Mouse (Mus musculus): ENCODE measurements around the gene Cdk11b. TPM values are rescaled to one million over a fixed set of nuclear protein-coding genes. Genes with fewer than 3 reads are reported as not detected.

Cdk11b gene
- polyA plus RNA-seq, 1 experiment from 2014 or later = 57.2 TPM

DNA sequence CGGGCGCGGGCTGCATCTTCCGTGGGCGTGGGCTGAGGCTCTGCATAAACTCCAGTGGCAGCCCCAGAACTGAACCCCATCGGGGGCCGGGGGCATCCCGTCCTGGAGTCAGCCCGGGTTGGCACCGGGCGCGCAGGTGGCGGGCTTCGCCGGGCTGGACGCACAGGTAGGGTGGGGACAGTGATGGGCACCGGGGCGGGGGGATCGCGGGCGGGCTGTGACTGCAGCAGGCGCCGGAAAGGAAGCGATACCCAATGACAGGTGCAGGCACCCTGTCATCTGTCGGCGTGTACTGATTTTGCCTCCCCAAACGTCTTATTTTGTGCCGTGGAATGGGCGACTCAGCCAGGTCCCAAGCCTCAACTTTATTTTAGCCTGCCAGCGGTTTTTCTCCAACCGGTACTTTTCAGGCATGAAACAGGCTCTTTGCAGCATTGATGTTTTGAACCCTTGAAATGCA lies 22.6 kb upstream of the Cdk11b start:
- WGBS = under 1% methylated on average over 23 of the region's 31 CpGs
- Histone ChIP-seq H3K4me1 (ENCODE audit: control insufficient read depth, insufficient read depth, low read length) (peaks cover 14% of the 10 kb centered on the region), H3K4me3 (ENCODE audit: low read depth, low read length) (peak overlapping the region; percentile 98), H3K27ac (ENCODE audit: low read length) (peak overlapping the region; percentile 100), H3K27me3 (ENCODE audit: control insufficient read depth, insufficient read depth, low read depth, low read length) (no peaks in the 10 kb centered on the region), H3K9me3 (replicated peaks; ENCODE audit: control insufficient read depth, low read length, poor library complexity, severe bottlenecking) (no peaks in the 10 kb centered on the region), H3K36me3 (ENCODE audit: control insufficient read depth, insufficient read depth, low read length) (no peaks in the 10 kb centered on the region; the same call in 1 of the 2 replicates), H3K4me2 (ENCODE audit: low read length) (peak overlapping the region; percentile 90), H3K9ac (ENCODE audit: low read depth, low read length) (peak overlapping the region; percentile 99)
- ATAC-seq = no peak

DNA sequence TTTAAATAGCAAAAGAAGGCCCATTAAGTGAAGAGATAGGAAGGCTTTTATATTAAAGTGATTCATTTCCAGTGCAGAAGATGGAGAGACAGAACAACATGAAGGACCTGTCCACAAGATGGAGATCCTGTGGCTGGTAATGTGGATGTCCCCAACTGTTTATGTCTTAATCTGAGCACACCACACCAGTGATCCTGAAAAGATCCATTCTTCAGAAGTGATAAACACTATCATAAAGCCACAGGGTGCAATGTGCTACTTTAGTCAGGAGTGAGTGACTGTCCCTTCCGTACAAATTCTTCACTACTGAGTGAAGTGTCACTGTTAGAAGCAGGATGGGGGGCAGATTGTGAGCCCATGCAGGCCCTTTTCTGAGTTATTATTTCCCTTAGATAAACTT lies 21.9 kb upstream of the Cdk11b start:
- WGBS = 100% methylated on average over 1 of the region's 1 CpGs
- peak overlapping the region; percentile 98 for H3K4me3 ChIP-seq (ENCODE audit: low read depth, low read length)
- H3K27me3 ChIP-seq (ENCODE audit: control insufficient read depth, insufficient read depth, low read depth, low read length) = no peaks in the 10 kb centered on the region
- no peak for ATAC-seq
- H3K4me2 ChIP-seq (ENCODE audit: low read length) = peak overlapping the region; percentile 90
- H3K9me3 ChIP-seq (replicated peaks; ENCODE audit: control insufficient read depth, low read length, poor library complexity, severe bottlenecking) = no peaks in the 10 kb centered on the region
- H3K9ac ChIP-seq (ENCODE audit: low read depth, low read length) = no peak overlapping the region
- no peaks in the 10 kb centered on the region; the same call in 1 of the 2 replicates for H3K36me3 ChIP-seq (ENCODE audit: control insufficient read depth, insufficient read depth, low read length)
- peaks cover 14% of the 10 kb centered on the region for H3K4me1 ChIP-seq (ENCODE audit: control insufficient read depth, insufficient read depth, low read length)
- no peak overlapping the region for H3K27ac ChIP-seq (ENCODE audit: low read length)

DNA sequence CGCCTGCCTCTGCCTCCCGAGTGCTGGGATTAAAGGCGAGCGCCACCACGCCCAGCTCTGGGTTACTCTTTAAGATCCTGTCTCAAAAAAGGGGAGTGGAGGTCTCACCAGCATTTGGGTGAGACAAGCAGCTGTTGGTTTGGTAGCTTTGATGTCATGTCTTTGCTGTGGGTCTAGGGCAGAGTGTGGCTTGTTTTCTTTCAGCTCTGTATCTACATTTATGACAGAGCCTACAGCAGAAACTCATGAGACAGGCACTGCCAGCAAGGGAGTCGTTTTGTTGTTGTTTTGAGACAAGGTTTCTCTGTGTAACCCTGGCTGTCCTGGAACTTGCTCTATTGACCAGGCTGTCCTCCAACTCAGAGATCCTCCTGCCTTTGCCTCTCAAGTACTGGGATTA lies 20.9 kb upstream of the Cdk11b start:
- Histone ChIP-seq H3K4me1 (ENCODE audit: control insufficient read depth, insufficient read depth, low read length) (peaks cover 14% of the 10 kb centered on the region), H3K9me3 (replicated peaks; ENCODE audit: control insufficient read depth, low read length, poor library complexity, severe bottlenecking) (no peaks in the 10 kb centered on the region), H3K36me3 (ENCODE audit: control insufficient read depth, insufficient read depth, low read length) (no peaks in the 10 kb centered on the region; the same call in 1 of the 2 replicates), H3K9ac (ENCODE audit: low read depth, low read length) (no peak overlapping the region), H3K27me3 (ENCODE audit: control insufficient read depth, insufficient read depth, low read depth, low read length) (no peaks in the 10 kb centered on the region), H3K4me3 (ENCODE audit: low read depth, low read length) (no peak overlapping the region), H3K4me2 (ENCODE audit: low read length) (no peak overlapping the region), H3K27ac (ENCODE audit: low read length) (no peak overlapping the region)
- no peak for ATAC-seq
- 97% methylated on average over 6 of the region's 6 CpGs for WGBS

DNA sequence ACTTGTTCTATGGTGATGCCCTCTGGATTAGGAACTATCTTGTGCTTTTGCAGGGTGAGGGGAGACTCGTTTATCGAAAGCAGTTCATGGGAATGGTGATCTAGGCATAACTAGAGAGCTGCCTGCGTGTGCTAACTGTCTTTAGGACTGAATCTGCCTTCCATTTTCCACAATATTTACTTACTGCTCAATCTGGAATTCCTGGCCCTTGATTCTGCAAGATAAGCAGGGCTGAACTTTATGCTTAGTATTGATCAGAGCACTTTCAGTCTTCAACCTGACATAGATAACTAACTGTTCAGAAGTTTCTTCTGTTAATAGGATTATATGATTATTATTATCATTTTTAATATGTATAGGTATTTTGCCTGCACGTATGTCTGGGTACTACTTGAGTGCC lies 19.5 kb upstream of the Cdk11b start:
- Histone ChIP-seq H3K4me1 (ENCODE audit: control insufficient read depth, insufficient read depth, low read length) (peaks cover 14% of the 10 kb centered on the region), H3K9me3 (replicated peaks; ENCODE audit: control insufficient read depth, low read length, poor library complexity, severe bottlenecking) (no peaks in the 10 kb centered on the region), H3K9ac (ENCODE audit: low read depth, low read length) (no peak overlapping the region), H3K27ac (ENCODE audit: low read length) (no peak overlapping the region), H3K27me3 (ENCODE audit: control insufficient read depth, insufficient read depth, low read depth, low read length) (no peaks in the 10 kb centered on the region), H3K4me2 (ENCODE audit: low read length) (no peak overlapping the region), H3K36me3 (ENCODE audit: control insufficient read depth, insufficient read depth, low read length) (peaks cover 2% of the 10 kb centered on the region; the same call in 1 of the 2 replicates), H3K4me3 (ENCODE audit: low read depth, low read length) (no peak overlapping the region)
- ATAC-seq = no peak
- WGBS = 95% methylated on average over 4 of the region's 4 CpGs

DNA sequence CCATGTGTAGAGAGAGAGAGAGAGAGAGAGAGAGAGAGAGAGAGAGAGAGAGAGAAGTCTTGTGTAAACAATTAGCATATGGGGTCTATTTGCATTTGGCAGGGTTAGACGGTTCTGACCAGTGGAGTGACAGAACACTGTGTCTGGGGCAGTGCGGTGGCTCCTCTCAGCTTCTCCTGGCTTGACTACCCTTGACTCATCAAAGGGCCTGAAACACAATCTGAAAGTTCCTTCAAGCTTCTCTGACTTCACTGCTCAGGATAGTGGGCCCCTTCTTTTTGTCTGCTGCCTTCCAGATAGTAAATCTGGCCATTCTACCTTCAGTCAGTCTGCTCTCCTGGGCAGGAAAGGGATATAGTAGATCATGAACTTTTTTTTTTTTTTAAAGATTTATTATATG lies 17.8 kb upstream of the Cdk11b start:
- 75% methylated on average over 2 of the region's 2 CpGs for WGBS
- H3K4me1 ChIP-seq (ENCODE audit: control insufficient read depth, insufficient read depth, low read length) = peaks cover 14% of the 10 kb centered on the region
- no peak overlapping the region for H3K9ac ChIP-seq (ENCODE audit: low read depth, low read length)
- H3K27me3 ChIP-seq (ENCODE audit: control insufficient read depth, insufficient read depth, low read depth, low read length) = no peaks in the 10 kb centered on the region
- H3K4me3 ChIP-seq (ENCODE audit: low read depth, low read length) = no peak overlapping the region
- H3K27ac ChIP-seq (ENCODE audit: low read length) = no peak overlapping the region
- H3K36me3 ChIP-seq (ENCODE audit: control insufficient read depth, insufficient read depth, low read length) = peaks cover 14% of the 10 kb centered on the region
- ATAC-seq = no peak
- no peaks in the 10 kb centered on the region for H3K9me3 ChIP-seq (replicated peaks; ENCODE audit: control insufficient read depth, low read length, poor library complexity, severe bottlenecking)
- H3K4me2 ChIP-seq (ENCODE audit: low read length) = no peak overlapping the region

DNA sequence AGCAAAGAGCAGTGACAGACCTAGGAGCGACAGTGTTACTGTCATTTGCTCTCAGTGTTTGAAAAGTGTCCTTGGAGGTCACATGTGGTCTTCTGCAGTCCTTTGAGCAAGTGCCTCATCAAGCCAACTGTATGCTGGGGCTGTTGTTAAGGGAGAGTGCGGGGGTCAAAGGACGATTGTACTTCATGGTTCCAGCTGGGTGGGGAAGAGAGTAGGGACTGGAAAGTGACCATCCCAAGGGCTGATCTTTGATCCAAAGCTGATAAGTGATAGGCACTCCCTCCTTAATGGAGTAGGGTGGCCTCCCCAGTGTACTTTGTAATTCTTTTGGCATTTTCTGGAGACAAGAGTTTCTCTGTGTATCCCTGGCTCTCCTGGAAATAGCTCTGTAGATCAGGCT lies 12.8 kb upstream of the Cdk11b start:
- Histone ChIP-seq H3K27ac (ENCODE audit: low read length) (no peak overlapping the region), H3K9ac (ENCODE audit: low read depth, low read length) (no peak overlapping the region), H3K27me3 (ENCODE audit: control insufficient read depth, insufficient read depth, low read depth, low read length) (no peaks in the 10 kb centered on the region), H3K4me1 (ENCODE audit: control insufficient read depth, insufficient read depth, low read length) (no peaks in the 10 kb centered on the region), H3K4me2 (ENCODE audit: low read length) (no peak overlapping the region), H3K9me3 (replicated peaks; ENCODE audit: control insufficient read depth, low read length, poor library complexity, severe bottlenecking) (no peaks in the 10 kb centered on the region), H3K4me3 (ENCODE audit: low read depth, low read length) (no peak overlapping the region), H3K36me3 (ENCODE audit: control insufficient read depth, insufficient read depth, low read length) (peaks cover 35% of the 10 kb centered on the region)
- WGBS = 92% methylated on average over 3 of the region's 3 CpGs
- ATAC-seq = no peak

DNA sequence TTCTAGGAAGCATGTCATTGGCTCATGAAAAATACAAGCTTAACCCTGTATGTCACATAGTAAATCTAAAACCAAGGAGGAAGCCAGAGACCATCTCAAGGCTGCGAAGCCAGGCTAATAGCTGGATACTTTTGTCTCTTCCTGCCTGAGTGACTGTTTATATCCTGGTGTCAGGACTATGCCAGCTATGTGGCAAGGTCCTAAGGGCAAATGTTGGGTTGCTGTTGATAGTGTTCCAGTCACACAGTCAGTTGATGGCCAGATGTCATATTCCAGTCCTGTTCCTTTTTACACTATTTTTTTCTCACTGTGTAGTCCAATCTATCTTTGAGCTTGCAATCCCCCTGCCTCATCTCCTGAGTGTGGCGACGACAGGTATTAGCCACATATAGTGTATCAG lies 11.4 kb upstream of the Cdk11b start:
- no peak overlapping the region for H3K4me3 ChIP-seq (ENCODE audit: low read depth, low read length)
- H3K4me1 ChIP-seq (ENCODE audit: control insufficient read depth, insufficient read depth, low read length) = no peaks in the 10 kb centered on the region
- 97% methylated on average over 3 of the region's 3 CpGs for WGBS
- H3K9me3 ChIP-seq (replicated peaks; ENCODE audit: control insufficient read depth, low read length, poor library complexity, severe bottlenecking) = no peaks in the 10 kb centered on the region
- no peak for ATAC-seq
- H3K4me2 ChIP-seq (ENCODE audit: low read length) = no peak overlapping the region
- no peaks in the 10 kb centered on the region for H3K27me3 ChIP-seq (ENCODE audit: control insufficient read depth, insufficient read depth, low read depth, low read length)
- no peak overlapping the region for H3K27ac ChIP-seq (ENCODE audit: low read length)
- peaks cover 46% of the 10 kb centered on the region for H3K36me3 ChIP-seq (ENCODE audit: control insufficient read depth, insufficient read depth, low read length)
- H3K9ac ChIP-seq (ENCODE audit: low read depth, low read length) = no peak overlapping the region

DNA sequence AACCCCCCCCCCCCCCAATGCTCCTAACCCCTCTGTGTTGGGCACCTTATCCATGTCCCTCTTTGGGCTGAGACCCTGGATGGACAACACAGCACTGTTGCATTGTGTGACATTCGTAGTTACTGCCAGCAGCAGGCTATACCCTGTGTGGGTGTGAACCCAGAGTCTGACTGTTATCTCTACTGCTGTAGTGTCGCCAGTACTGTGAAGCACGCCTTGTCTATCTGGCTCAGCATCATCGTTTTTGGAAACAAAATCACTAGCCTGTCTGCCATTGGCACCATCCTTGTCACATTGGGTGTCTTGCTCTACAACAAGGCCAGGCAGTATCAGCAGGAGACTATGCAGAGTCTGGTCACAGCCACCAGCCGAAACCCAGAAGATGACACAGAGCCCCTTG lies 6.3 kb upstream of the Cdk11b start:
- WGBS = 97% methylated on average over 5 of the region's 5 CpGs
- no peak overlapping the region for H3K4me2 ChIP-seq (ENCODE audit: low read length)
- no peaks in the 10 kb centered on the region for H3K9me3 ChIP-seq (replicated peaks; ENCODE audit: control insufficient read depth, low read length, poor library complexity, severe bottlenecking)
- ATAC-seq = no peak
- H3K27ac ChIP-seq (ENCODE audit: low read length) = no peak overlapping the region
- no peak overlapping the region for H3K4me3 ChIP-seq (ENCODE audit: low read depth, low read length)
- peaks cover under 1% of the 10 kb centered on the region; the same call in 1 of the 2 replicates for H3K4me1 ChIP-seq (ENCODE audit: control insufficient read depth, insufficient read depth, low read length)
- H3K36me3 ChIP-seq (ENCODE audit: control insufficient read depth, insufficient read depth, low read length) = peaks cover 42% of the 10 kb centered on the region
- H3K9ac ChIP-seq (ENCODE audit: low read depth, low read length) = no peak overlapping the region
- H3K27me3 ChIP-seq (ENCODE audit: control insufficient read depth, insufficient read depth, low read depth, low read length) = no peaks in the 10 kb centered on the region

DNA sequence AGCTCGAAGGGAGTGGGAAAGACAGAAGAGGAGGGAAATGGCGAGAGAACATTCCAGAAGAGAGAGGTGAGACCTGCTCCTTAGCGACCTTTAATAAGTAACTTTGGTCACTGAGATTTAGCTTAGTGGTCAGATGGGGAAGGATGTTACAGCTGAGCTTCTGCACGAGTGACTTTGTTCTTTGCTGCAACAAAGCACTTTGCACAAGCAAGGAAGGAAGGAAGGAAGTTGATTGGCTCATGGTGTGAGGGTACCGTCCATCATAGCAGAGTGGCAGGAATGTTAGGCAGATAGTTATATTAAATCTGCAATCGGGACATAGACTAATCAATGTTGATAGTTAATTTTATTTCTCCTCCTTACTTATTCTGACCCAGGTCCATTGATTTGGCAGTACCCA lies 5.6 kb downstream of the Cdk11b start:
- Histone ChIP-seq H3K9me3 (replicated peaks; ENCODE audit: control insufficient read depth, low read length, poor library complexity, severe bottlenecking) (no peaks in the 10 kb centered on the region), H3K36me3 (ENCODE audit: control insufficient read depth, insufficient read depth, low read length) (peaks cover 27% of the 10 kb centered on the region), H3K27ac (ENCODE audit: low read length) (no peak overlapping the region), H3K4me2 (ENCODE audit: low read length) (no peak overlapping the region), H3K9ac (ENCODE audit: low read depth, low read length) (no peak overlapping the region), H3K4me3 (ENCODE audit: low read depth, low read length) (no peak overlapping the region), H3K27me3 (ENCODE audit: control insufficient read depth, insufficient read depth, low read depth, low read length) (no peaks in the 10 kb centered on the region), H3K4me1 (ENCODE audit: control insufficient read depth, insufficient read depth, low read length) (peaks cover 2% of the 10 kb centered on the region)
- ATAC-seq = no peak
- WGBS = 89% methylated on average over 6 of the region's 6 CpGs

Measured in midbrain, embryonic 16.5 days (tissue).